Mouse (Mus musculus): ENCODE measurements around the gene Atxn1. TPM values are rescaled to one million over a fixed set of nuclear protein-coding genes. Genes with fewer than 3 reads are reported as not detected.

The Atxn1 gene
- total and polyA plus RNA-seq, 3 experiments = 9.4 to 61.0 (median 25.0) TPM

GRCm38 (mm10) chr13:45657176-45657575 lies 307.6 kb downstream of the Atxn1 start:
- H3K27me3 ChIP-seq (ENCODE audit: insufficient read depth, low read length) = no peaks in the 10 kb centered on the region
- no peak overlapping the region for H3K4me3 ChIP-seq (ENCODE audit: low read depth, low read length)
- DNase-seq (ENCODE audit: low spot score) = no peak
- no peaks in the 10 kb centered on the region for H3K9me3 ChIP-seq (replicated peaks)
- TF ChIP-seq GATA2 (IDR thresholded peaks at IDR 0.05; ENCODE audit: borderline replicate concordance, low read depth, low read length) = no peak
- no peak for TF ChIP-seq GATA1 (IDR thresholded peaks at IDR 0.05; ENCODE audit: borderline replicate concordance, low read length)
- TF ChIP-seq POLR2AphosphoS5 (IDR thresholded peaks at IDR 0.05; ENCODE audit: insufficient replicate concordance, low read depth, low read length) = no peak
- no peak for TF ChIP-seq TAL1 (conservative IDR thresholded peaks at IDR 0.05; ENCODE audit: low read depth, low read length)
- TF ChIP-seq CTCF (IDR thresholded peaks at IDR 0.05; ENCODE audit: low read depth, low read length) = no peak
- no peaks in the 10 kb centered on the region for H3K4me1 ChIP-seq (ENCODE audit: insufficient read depth, low read depth, low read length)
- ATAC-seq (ENCODE audit: extremely low read depth, insufficient number of reproducible peaks, low FRiP score, poor library complexity, severe bottlenecking) = no peak
- peaks cover 31% of the 10 kb centered on the region for H3K36me3 ChIP-seq (replicated peaks)

- Histone ChIP-seq H3K9me3 (replicated peaks) (no peaks in the 10 kb centered on the region), H3K4me3 (ENCODE audit: low read depth, low read length) (no peak overlapping the region), H3K36me3 (replicated peaks) (peaks cover 36% of the 10 kb centered on the region), H3K27me3 (ENCODE audit: insufficient read depth, low read length) (no peaks in the 10 kb centered on the region), H3K4me1 (ENCODE audit: insufficient read depth, low read depth, low read length) (no peaks in the 10 kb centered on the region)
- ATAC-seq (ENCODE audit: extremely low read depth, insufficient number of reproducible peaks, low FRiP score, poor library complexity, severe bottlenecking) = no peak
- TF ChIP-seq POLR2AphosphoS5 (IDR thresholded peaks at IDR 0.05; ENCODE audit: insufficient replicate concordance, low read depth, low read length) (no peak), TAL1 (conservative IDR thresholded peaks at IDR 0.05; ENCODE audit: low read depth, low read length) (no peak), GATA2 (IDR thresholded peaks at IDR 0.05; ENCODE audit: borderline replicate concordance, low read depth, low read length) (no peak), CTCF (IDR thresholded peaks at IDR 0.05; ENCODE audit: low read depth, low read length) (no peak), GATA1 (IDR thresholded peaks at IDR 0.05; ENCODE audit: borderline replicate concordance, low read length) (no peak)
- DNase-seq (ENCODE audit: low spot score) = no peak
Measured at GRCm38 (mm10) chr13:45651652-45652241, 313.1 kb downstream of the Atxn1 start.

- Histone ChIP-seq H3K4me3 (ENCODE audit: low read depth, low read length) (no peak overlapping the region), H3K36me3 (replicated peaks) (peaks cover 23% of the 10 kb centered on the region), H3K4me1 (ENCODE audit: insufficient read depth, low read depth, low read length) (no peaks in the 10 kb centered on the region), H3K27me3 (ENCODE audit: insufficient read depth, low read length) (no peaks in the 10 kb centered on the region), H3K9me3 (replicated peaks) (no peaks in the 10 kb centered on the region)
- no peak for DNase-seq (ENCODE audit: low spot score)
- TF ChIP-seq GATA1 (IDR thresholded peaks at IDR 0.05; ENCODE audit: borderline replicate concordance, low read length) (no peak), CTCF (IDR thresholded peaks at IDR 0.05; ENCODE audit: low read depth, low read length) (no peak), TAL1 (conservative IDR thresholded peaks at IDR 0.05; ENCODE audit: low read depth, low read length) (no peak), POLR2AphosphoS5 (IDR thresholded peaks at IDR 0.05; ENCODE audit: insufficient replicate concordance, low read depth, low read length) (no peak), GATA2 (IDR thresholded peaks at IDR 0.05; ENCODE audit: borderline replicate concordance, low read depth, low read length) (no peak)
- no peak for ATAC-seq (ENCODE audit: extremely low read depth, insufficient number of reproducible peaks, low FRiP score, poor library complexity, severe bottlenecking)
Measured at GRCm38 (mm10) chr13:45649197-45649812, 315.5 kb downstream of the Atxn1 start.

GRCm38 (mm10) chr13:45643780-45644395 lies 320.9 kb downstream of the Atxn1 start:
- TF ChIP-seq TAL1 (conservative IDR thresholded peaks at IDR 0.05; ENCODE audit: low read depth, low read length) (no peak), GATA1 (IDR thresholded peaks at IDR 0.05; ENCODE audit: borderline replicate concordance, low read length) (no peak), CTCF (IDR thresholded peaks at IDR 0.05; ENCODE audit: low read depth, low read length) (no peak), GATA2 (IDR thresholded peaks at IDR 0.05; ENCODE audit: borderline replicate concordance, low read depth, low read length) (no peak), POLR2AphosphoS5 (IDR thresholded peaks at IDR 0.05; ENCODE audit: insufficient replicate concordance, low read depth, low read length) (no peak)
- H3K4me1 ChIP-seq (ENCODE audit: insufficient read depth, low read depth, low read length) = no peaks in the 10 kb centered on the region
- DNase-seq (ENCODE audit: low spot score) (no peak), ATAC-seq (ENCODE audit: extremely low read depth, insufficient number of reproducible peaks, low FRiP score, poor library complexity, severe bottlenecking) (no peak)
- no peaks in the 10 kb centered on the region for H3K27me3 ChIP-seq (ENCODE audit: insufficient read depth, low read length)
- no peaks in the 10 kb centered on the region for H3K9me3 ChIP-seq (replicated peaks)
- H3K36me3 ChIP-seq (replicated peaks) = peaks cover 31% of the 10 kb centered on the region
- H3K4me3 ChIP-seq (ENCODE audit: low read depth, low read length) = no peak overlapping the region

- Histone ChIP-seq H3K4me1 (ENCODE audit: insufficient read depth, low read depth, low read length) (no peaks in the 10 kb centered on the region), H3K9me3 (replicated peaks) (no peaks in the 10 kb centered on the region), H3K36me3 (replicated peaks) (peaks cover 26% of the 10 kb centered on the region), H3K4me3 (ENCODE audit: low read depth, low read length) (no peak overlapping the region), H3K27me3 (ENCODE audit: insufficient read depth, low read length) (no peaks in the 10 kb centered on the region)
- ATAC-seq (ENCODE audit: extremely low read depth, insufficient number of reproducible peaks, low FRiP score, poor library complexity, severe bottlenecking) (no peak), DNase-seq (ENCODE audit: low spot score) (no peak)
- TF ChIP-seq GATA1 (IDR thresholded peaks at IDR 0.05; ENCODE audit: borderline replicate concordance, low read length) = no peak
- TF ChIP-seq GATA2 (IDR thresholded peaks at IDR 0.05; ENCODE audit: borderline replicate concordance, low read depth, low read length) = no peak
- TF ChIP-seq POLR2AphosphoS5 (IDR thresholded peaks at IDR 0.05; ENCODE audit: insufficient replicate concordance, low read depth, low read length) = no peak
- no peak for TF ChIP-seq TAL1 (conservative IDR thresholded peaks at IDR 0.05; ENCODE audit: low read depth, low read length)
- no peak for TF ChIP-seq CTCF (IDR thresholded peaks at IDR 0.05; ENCODE audit: low read depth, low read length)
Measured at GRCm38 (mm10) chr13:45642913-45643312, 321.9 kb downstream of the Atxn1 start.

- TF ChIP-seq GATA2 (IDR thresholded peaks at IDR 0.05; ENCODE audit: borderline replicate concordance, low read depth, low read length) = no peak
- no peak for TF ChIP-seq TAL1 (conservative IDR thresholded peaks at IDR 0.05; ENCODE audit: low read depth, low read length)
- no peak for TF ChIP-seq CTCF (IDR thresholded peaks at IDR 0.05; ENCODE audit: low read depth, low read length)
- TF ChIP-seq GATA1 (IDR thresholded peaks at IDR 0.05; ENCODE audit: borderline replicate concordance, low read length) = no peak
- TF ChIP-seq POLR2AphosphoS5 (IDR thresholded peaks at IDR 0.05; ENCODE audit: insufficient replicate concordance, low read depth, low read length) = no peak
- DNase-seq (ENCODE audit: low spot score) (no peak), ATAC-seq (ENCODE audit: extremely low read depth, insufficient number of reproducible peaks, low FRiP score, poor library complexity, severe bottlenecking) (no peak)
- Histone ChIP-seq H3K9me3 (replicated peaks) (no peaks in the 10 kb centered on the region), H3K36me3 (replicated peaks) (peaks cover 28% of the 10 kb centered on the region), H3K4me3 (ENCODE audit: low read depth, low read length) (no peak overlapping the region), H3K27me3 (ENCODE audit: insufficient read depth, low read length) (no peaks in the 10 kb centered on the region), H3K4me1 (ENCODE audit: insufficient read depth, low read depth, low read length) (0 out of 2 replicates have a peak, but pooled peaks cover 2% of the 10 kb centered on the region)
Measured at GRCm38 (mm10) chr13:45640431-45640830, 324.4 kb downstream of the Atxn1 start.
